Mouse (Mus musculus): ENCODE results near the gene Csnk2a2.

DNA sequence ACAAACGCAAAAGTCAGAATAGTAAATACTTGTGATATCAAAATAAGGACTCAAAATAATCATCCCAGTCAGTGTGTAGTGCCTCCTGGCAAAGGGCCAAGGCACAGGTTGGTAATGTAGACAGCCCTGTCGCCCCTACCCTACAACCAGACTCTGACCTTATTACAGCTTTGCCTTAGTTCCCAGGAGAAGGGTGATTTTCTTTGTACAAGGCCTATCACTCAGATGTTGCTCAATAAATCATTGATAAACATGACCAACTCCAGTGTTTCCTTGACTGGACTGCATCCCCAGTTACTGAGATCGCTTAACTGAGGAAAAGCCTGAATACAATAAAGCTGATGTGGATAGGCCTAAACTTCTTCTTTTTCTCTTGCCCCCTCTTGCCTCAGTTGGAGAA, 57.4 kb downstream of the Csnk2a2 start:
- TF ChIP-seq POLR2A (IDR thresholded peaks at IDR 0.05; ENCODE audit: control insufficient read depth, low read depth, low read length) (no peak), CTCF (IDR thresholded peaks at IDR 0.05; ENCODE audit: control insufficient read depth, insufficient read depth, insufficient replicate concordance, low read depth, low read length) (no peak)

All from testis, adult 2 months (tissue).